Mouse (Mus musculus) leukemia stem cell, adult 10-12 weeks (primary cell): Measurements from ENCODE around the gene Gm45837. TPM values are rescaled to one million over a fixed set of nuclear protein-coding genes. Genes with fewer than 3 reads are reported as not detected.

Experiments
- polyA plus RNA-seq: library from polyadenylated mRNA; stranded (reverse); fragments of >175 nt; gene quantifications from 2 replicates; pipeline ENCODE4 v1.2.3, GENCODE M21; 2012; ENCODE audit warnings: low replicate concordance

The Gm45837 gene
- polyA plus RNA-seq = 1.1 and 3.2 TPM in 2 replicates

DNA sequence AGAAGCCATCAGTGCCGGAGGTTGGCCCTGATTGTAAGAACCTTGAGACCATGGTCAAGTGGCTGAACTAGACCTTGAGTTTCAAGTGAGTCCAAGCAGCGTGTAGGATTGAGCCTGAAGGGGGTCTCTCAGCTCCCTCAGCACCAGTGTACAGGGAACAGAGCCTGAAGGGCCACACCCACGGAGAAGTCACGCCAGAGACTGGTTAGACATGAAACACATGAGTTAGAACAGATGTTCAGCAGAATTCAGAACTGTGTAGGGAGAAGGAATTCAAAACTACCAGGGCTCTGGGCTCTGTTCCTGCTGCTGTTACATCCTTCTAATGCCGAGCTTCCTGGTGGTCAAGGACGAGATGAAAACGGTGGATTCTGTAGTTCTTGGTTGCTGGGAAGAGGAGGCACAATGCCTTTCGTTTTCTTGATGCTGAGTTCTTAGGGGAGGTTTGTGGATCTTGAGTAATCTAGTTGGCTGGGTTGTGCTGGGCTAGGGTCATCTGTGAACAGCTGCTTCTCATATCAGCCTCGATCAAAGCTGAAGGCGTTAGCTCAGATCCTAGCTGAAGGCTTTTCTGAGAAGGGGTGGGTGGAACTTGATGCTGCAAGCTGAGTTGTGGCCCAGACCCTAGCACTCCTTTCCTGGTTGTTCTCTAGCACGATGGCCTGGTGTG, at the start of gene Gm45837:
Gene Gm45837, plus strand, starts transcription at position 620 of the 670 bp plus-strand sequence.

DNA sequence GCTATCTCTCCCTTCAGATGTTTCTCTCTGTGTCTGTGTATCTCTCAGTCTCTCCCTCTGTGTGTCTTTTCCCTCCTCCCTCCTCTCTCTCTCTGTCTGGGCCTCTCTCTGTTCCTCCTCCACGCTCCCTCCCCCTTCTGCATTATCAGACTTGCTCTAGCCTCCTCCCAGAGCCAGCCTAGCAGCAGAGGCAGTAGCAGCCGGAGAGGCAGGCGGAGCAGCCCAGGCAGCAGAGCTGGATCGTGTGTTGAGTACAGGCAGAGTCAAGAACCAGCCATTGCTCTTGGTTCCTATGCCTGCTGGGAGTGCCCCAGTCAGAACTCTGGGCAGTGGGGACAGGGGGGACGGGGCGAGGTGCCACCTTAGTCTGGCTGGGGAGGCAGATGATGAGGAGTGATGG, 10.8 kb downstream of the Gm45837 start, which contains the start of gene Pde2a:
Gene Pde2a, plus strand, starts transcription at position 163 of the 400 bp plus-strand sequence.

Other genes with a start within 250 kb of the Gm45837 start
- 6.9 and 20.3 TPM in 2 replicates for gene Atg16l2, start 108.6 kb upstream of the Gm45837 start, polyA plus RNA-seq
- 1,629 and 3,511 TPM in 2 replicates for gene Stard10, start 93.8 kb upstream of the Gm45837 start, polyA plus RNA-seq
- gene Arap1, start 62.8 kb upstream of the Gm45837 start, polyA plus RNA-seq = 162 and 220 TPM in 2 replicates
- gene Pde2a, start 10.8 kb downstream of the Gm45837 start, polyA plus RNA-seq = 2.3 and 9.0 TPM in 2 replicates
- gene Art2b, start 174.7 kb downstream of the Gm45837 start, polyA plus RNA-seq = 0.27 TPM in 1 of 2 replicates, not detected in the other